12 mouse cellular contexts compared by ENCODE assay signal in genomic region chr4:105160470-105160869, GRCm38 (mm10). TPM values are rescaled to one million over a fixed set of nuclear protein-coding genes. Genes with fewer than 3 reads are reported as not detected.
DNase-seq lines count a peak whose midpoint lies in the region; ATAC-seq and TF ChIP-seq lines count a peak whose summit lies in the region.
"Had no signal": no experiment of that assay in that cellular context is flagged by ENCODE, and none has a peak within 500 bp of the region (broad histone marks: within the 10 kb centered on the region; RNA-seq: fewer than 3 reads in every experiment).

No protein-coding gene starts in this region.

- peak overlapping the region; percentile 21; the same call in 1 of the 2 replicates for H3K4me2 ChIP-seq in heart, embryonic 15.5 days
- H3K4me2 ChIP-seq in neural tube, embryonic 12.5 days (replicated peaks), result peak overlapping the region; percentile 89
- peak overlapping the region; percentile 92 for H3K4me2 ChIP-seq in limb, embryonic 13.5 days (replicated peaks)
- H3K4me2 ChIP-seq in stomach, postnatal 0 days (replicated peaks; ENCODE audit: low read depth), result peak overlapping the region; percentile 28

- H3K27me3 ChIP-seq in heart, embryonic 15.5 days, result peaks cover 4% of the 10 kb centered on the region; the same call in 1 of the 2 replicates
- H3K27me3 ChIP-seq in neural tube, embryonic 12.5 days (replicated peaks), result no peaks in the 10 kb centered on the region
- H3K27me3 ChIP-seq in limb, embryonic 13.5 days, result no peaks in the 10 kb centered on the region
- no peaks in the 10 kb centered on the region for H3K27me3 ChIP-seq in stomach, postnatal 0 days (ENCODE audit: control insufficient read depth, insufficient read depth, low read length)

- H3K9ac ChIP-seq in heart, embryonic 15.5 days, result no peak overlapping the region
- 0 out of 2 replicates have a peak overlapping the region, but pooled peaks have one; percentile 13 for H3K9ac ChIP-seq in neural tube, embryonic 12.5 days
- peak overlapping the region; percentile 31 for H3K9ac ChIP-seq in limb, embryonic 13.5 days
- H3K9ac ChIP-seq in stomach, postnatal 0 days (ENCODE audit: low read length), result no peak overlapping the region

- H3K4me1 ChIP-seq in heart, embryonic 15.5 days (replicated peaks), result peaks cover 13% of the 10 kb centered on the region
- peaks cover 25% of the 10 kb centered on the region for H3K4me1 ChIP-seq in neural tube, embryonic 12.5 days
- H3K4me1 ChIP-seq in limb, embryonic 13.5 days, result peaks cover 62% of the 10 kb centered on the region
- no peaks in the 10 kb centered on the region for H3K4me1 ChIP-seq in stomach, postnatal 0 days (replicated peaks; ENCODE audit: control insufficient read depth, insufficient read depth)

- TF ChIP-seq EP300 in stomach, postnatal 0 days (optimal IDR thresholded peaks at IDR 0.05), result no peak

- H3K27ac ChIP-seq in heart, embryonic 15.5 days, result no peak overlapping the region
- no peak overlapping the region for H3K27ac ChIP-seq in neural tube, embryonic 12.5 days
- H3K27ac ChIP-seq in limb, embryonic 13.5 days, result no peak overlapping the region
- H3K27ac ChIP-seq in stomach, postnatal 0 days (replicated peaks), result no peak overlapping the region

- H3K4me3 ChIP-seq in heart, embryonic 15.5 days, result no peak overlapping the region
- no peak overlapping the region for H3K4me3 ChIP-seq in neural tube, embryonic 12.5 days
- H3K4me3 ChIP-seq in limb, embryonic 13.5 days, result peak overlapping the region; percentile 96
- H3K4me3 ChIP-seq in stomach, postnatal 0 days (ENCODE audit: low read depth, low read length), result peak overlapping the region; percentile 88
- H3K4me3 ChIP-seq: erythroblast, embryonic 14.5 days had no signal

- TF ChIP-seq CTCF in stomach, postnatal 0 days (IDR thresholded peaks at IDR 0.05; ENCODE audit: low read depth), result no peak

- no peaks in the 10 kb centered on the region; the same call in 1 of the 2 replicates for H3K36me3 ChIP-seq in heart, embryonic 15.5 days
- no peaks in the 10 kb centered on the region for H3K36me3 ChIP-seq in neural tube, embryonic 12.5 days
- H3K36me3 ChIP-seq in limb, embryonic 13.5 days, result peaks cover 27% of the 10 kb centered on the region
- H3K36me3 ChIP-seq in stomach, postnatal 0 days (ENCODE audit: control insufficient read depth, insufficient read depth, low read length), result no peaks in the 10 kb centered on the region

- DNase-seq in heart, adult 8-10 months (ENCODE audit: low spot score), result no peak
- no peak for DNase-seq in neural tube, embryonic 10.5 days (ENCODE audit: extremely low spot score, low spot score)
- no peak for DNase-seq in stomach, postnatal 0 days (ENCODE audit: low spot score)
- DNase-seq in right cerebral cortex, postnatal 25 days, result no peak
- no peak for DNase-seq in spleen, adult 18-20 months
- DNase-seq: kidney, adult 9 months; lung, adult 18-20 months; thymus, adult 18-20 months had no signal

- H3K9me3 ChIP-seq in heart, embryonic 15.5 days (replicated peaks), result no peaks in the 10 kb centered on the region
- H3K9me3 ChIP-seq in neural tube, embryonic 12.5 days, result no peaks in the 10 kb centered on the region
- no peaks in the 10 kb centered on the region for H3K9me3 ChIP-seq in limb, embryonic 13.5 days
- no peaks in the 10 kb centered on the region for H3K9me3 ChIP-seq in stomach, postnatal 0 days (ENCODE audit: control insufficient read depth, low read length)

- 87% methylated on average over 6 of the region's 6 CpGs for WGBS in heart, embryonic 15.5 days
- WGBS in neural tube, embryonic 12.5 days, result 86% methylated on average over 6 of the region's 6 CpGs
- WGBS in limb, embryonic 13.5 days, result 67% methylated on average over 6 of the region's 6 CpGs
- 84% methylated on average over 6 of the region's 6 CpGs for WGBS in stomach, postnatal 0 days

- ATAC-seq in heart, embryonic 15.5 days (replicated peaks; ENCODE audit: insufficient number of reproducible peaks, insufficient read depth, low FRiP score, low read depth), result no peak
- no peak for ATAC-seq in neural tube, embryonic 12.5 days (ENCODE audit: low FRiP score, low read depth)
- no peak for ATAC-seq in limb, embryonic 13.5 days (ENCODE audit: low FRiP score, low read depth)
- no peak for ATAC-seq in stomach, postnatal 0 days (ENCODE audit: low FRiP score, low TSS enrichment)

RNA-seq across cellular contexts. Expression of gene Plpp3, which starts 3.3 kb away (rescaled TPM):
- 35.0 and 40.4 TPM in 2 replicates for polyA plus RNA-seq in heart, embryonic 15.5 days (2015; fragmentation: Nextera tagmentation; extraction: Ambion mirVana)
- total RNA-seq in heart, adult 8-10 months (2022), result 10 to 100 TPM; 51.8 to 58.4 (median 54.5) TPM
- polyA plus RNA-seq in neural tube, embryonic 12.5 days (2016; fragmentation: Nextera tagmentation; extraction: Ambion mirVana), result 55.7 and 57.7 TPM in 2 replicates
- polyA plus RNA-seq in limb, embryonic 13.5 days (2015; fragmentation: Nextera tagmentation; extraction: Ambion mirVana), result 143 and 158 TPM in 2 replicates
- 60.2 and 64.4 TPM in 2 replicates for polyA plus RNA-seq in stomach, postnatal 0 days (2015; fragmentation: Nextera tagmentation; extraction: Ambion mirVana)

RNA-seq across cellular contexts. Expression of gene Prkaa2, which starts 50.8 kb away (rescaled TPM):
- 39.2 and 46.6 TPM in 2 replicates for polyA plus RNA-seq in heart, embryonic 15.5 days (2015; fragmentation: Nextera tagmentation; extraction: Ambion mirVana)
- 10 to 100 TPM; 77.3 to 89.7 (median 87.0) TPM for total RNA-seq in heart, adult 8-10 months (2022)
- 6.5 and 6.8 TPM in 2 replicates for polyA plus RNA-seq in neural tube, embryonic 12.5 days (2016; fragmentation: Nextera tagmentation; extraction: Ambion mirVana)
- 0.92 and 1.1 TPM in 2 replicates for polyA plus RNA-seq in limb, embryonic 13.5 days (2015; fragmentation: Nextera tagmentation; extraction: Ambion mirVana)
- polyA plus RNA-seq in stomach, postnatal 0 days (2015; fragmentation: Nextera tagmentation; extraction: Ambion mirVana), result 3.6 and 4.5 TPM in 2 replicates
- polyA plus RNA-seq: erythroblast, embryonic 14.5 days had no signal

Comparison
In these comparisons a context has a peak if more than half of its experiments do, and no peak if none do; other contexts are left out.
1. H3K4me2 ChIP-seq: peak in every context shown above with its lines; median percentile 92 in limb, embryonic 13.5 days; 89 in neural tube, embryonic 12.5 days; 28 in stomach, postnatal 0 days; 21 in heart, embryonic 15.5 days.
2. H3K4me3 ChIP-seq: peak in limb, embryonic 13.5 days (single experiment) and stomach, postnatal 0 days (single experiment); none in heart, embryonic 15.5 days (single experiment) and neural tube, embryonic 12.5 days (single experiment).
3. H3K9ac ChIP-seq: peak in neural tube, embryonic 12.5 days (single experiment) and limb, embryonic 13.5 days (single experiment); none in heart, embryonic 15.5 days (single experiment) and stomach, postnatal 0 days (single experiment).